Mouse (Mus musculus): ENCODE results near the gene Abcg8. TPM values are rescaled to one million over a fixed set of nuclear protein-coding genes. Genes with fewer than 3 reads are reported as not detected.

Abcg8 gene
- polyA plus RNA-seq, 1 experiment from 2014 or later, result 0.10 TPM

- WGBS, result 94% methylated on average over 3 of the region's 3 CpGs
- H3K27me3 ChIP-seq (ENCODE audit: insufficient read depth, poor library complexity, severe bottlenecking), result no peaks in the 10 kb centered on the region
- no peak overlapping the region for H3K4me3 ChIP-seq
- no peaks in the 10 kb centered on the region for H3K9me3 ChIP-seq
- H3K27ac ChIP-seq, result no peak overlapping the region
- H3K36me3 ChIP-seq, result peaks cover 73% of the 10 kb centered on the region
- DNase-seq (ENCODE audit: low spot score), result no peak
- H3K4me1 ChIP-seq (replicated peaks), result no peaks in the 10 kb centered on the region
Observed at GRCm38 (mm10) chr17:84725163-84725562, 49.1 kb downstream of the Abcg8 start.

- Histone ChIP-seq H3K4me3 (no peak overlapping the region), H3K36me3 (peaks cover 70% of the 10 kb centered on the region), H3K9me3 (no peaks in the 10 kb centered on the region), H3K27me3 (ENCODE audit: insufficient read depth, poor library complexity, severe bottlenecking) (no peaks in the 10 kb centered on the region), H3K4me1 (replicated peaks) (no peaks in the 10 kb centered on the region), H3K27ac (no peak overlapping the region)
- 72% methylated on average over 1 of the region's 1 CpGs for WGBS
- DNase-seq (ENCODE audit: low spot score), result no peak
Observed at GRCm38 (mm10) chr17:84728201-84728911, 52.3 kb downstream of the Abcg8 start.

- no peak for DNase-seq (ENCODE audit: low spot score)
- 95% methylated on average over 5 of the region's 5 CpGs for WGBS
- peaks cover 64% of the 10 kb centered on the region for H3K36me3 ChIP-seq
Observed at GRCm38 (mm10) chr17:84729140-84729539, 53.0 kb downstream of the Abcg8 start.

GRCm38 (mm10) chr17:84731361-84731760, 55.3 kb downstream of the Abcg8 start:
- no peak overlapping the region for H3K27ac ChIP-seq
- peaks cover 63% of the 10 kb centered on the region for H3K36me3 ChIP-seq
- no peak overlapping the region for H3K4me3 ChIP-seq
- H3K9me3 ChIP-seq, result no peaks in the 10 kb centered on the region
- WGBS, result 92% methylated on average over 12 of the region's 12 CpGs
- H3K4me1 ChIP-seq (replicated peaks), result no peaks in the 10 kb centered on the region
- no peak for DNase-seq (ENCODE audit: low spot score)
- no peaks in the 10 kb centered on the region for H3K27me3 ChIP-seq (ENCODE audit: insufficient read depth, poor library complexity, severe bottlenecking)

More at GRCm38 (mm10) chr17:84729140-84729539, 53.0 kb downstream of the Abcg8 start:
- Histone ChIP-seq H3K9me3 (no peaks in the 10 kb centered on the region), H3K4me1 (replicated peaks) (no peaks in the 10 kb centered on the region), H3K27me3 (ENCODE audit: insufficient read depth, poor library complexity, severe bottlenecking) (no peaks in the 10 kb centered on the region), H3K4me3 (no peak overlapping the region), H3K27ac (no peak overlapping the region)

- Histone ChIP-seq H3K4me1 (replicated peaks) (no peaks in the 10 kb centered on the region), H3K4me3 (no peak overlapping the region), H3K36me3 (peaks cover 62% of the 10 kb centered on the region), H3K9me3 (no peaks in the 10 kb centered on the region), H3K27ac (no peak overlapping the region), H3K27me3 (ENCODE audit: insufficient read depth, poor library complexity, severe bottlenecking) (no peaks in the 10 kb centered on the region)
- no peak for DNase-seq (ENCODE audit: low spot score)
- 95% methylated on average over 8 of the region's 8 CpGs for WGBS
Observed at GRCm38 (mm10) chr17:84732612-84733011, 56.5 kb downstream of the Abcg8 start.

GRCm38 (mm10) chr17:84736719-84737118, 60.6 kb downstream of the Abcg8 start:
- H3K4me3 ChIP-seq, result no peak overlapping the region
- H3K9me3 ChIP-seq, result no peaks in the 10 kb centered on the region
- 68% methylated on average over 9 of the region's 9 CpGs for WGBS
- peak; percentile 18 for DNase-seq (ENCODE audit: low spot score)
- H3K36me3 ChIP-seq, result peaks cover 42% of the 10 kb centered on the region
- no peaks in the 10 kb centered on the region for H3K27me3 ChIP-seq (ENCODE audit: insufficient read depth, poor library complexity, severe bottlenecking)
- H3K27ac ChIP-seq, result no peak overlapping the region
- no peaks in the 10 kb centered on the region for H3K4me1 ChIP-seq (replicated peaks)

GRCm38 (mm10) chr17:84738073-84738797, 62.1 kb downstream of the Abcg8 start:
- H3K4me1 ChIP-seq (replicated peaks), result peaks cover 2% of the 10 kb centered on the region
- no peak overlapping the region for H3K4me3 ChIP-seq
- no peak for DNase-seq (ENCODE audit: low spot score)
- peaks cover 36% of the 10 kb centered on the region for H3K36me3 ChIP-seq
- 73% methylated on average over 9 of the region's 9 CpGs for whole genome bisulfite sequencing
- no peaks in the 10 kb centered on the region for H3K27me3 ChIP-seq (ENCODE audit: insufficient read depth, poor library complexity, severe bottlenecking)
- no peaks in the 10 kb centered on the region for H3K9me3 ChIP-seq
- H3K27ac ChIP-seq, result no peak overlapping the region

GRCm38 (mm10) chr17:84744256-84744655, 68.2 kb downstream of the Abcg8 start:
- peaks cover 20% of the 10 kb centered on the region for H3K36me3 ChIP-seq
- H3K27me3 ChIP-seq (ENCODE audit: insufficient read depth, poor library complexity, severe bottlenecking), result no peaks in the 10 kb centered on the region
- no peak overlapping the region for H3K27ac ChIP-seq
- no peaks in the 10 kb centered on the region for H3K9me3 ChIP-seq
- no peak for DNase-seq (ENCODE audit: low spot score)
- 60% methylated on average over 4 of the region's 4 CpGs for WGBS
- H3K4me3 ChIP-seq, result no peak overlapping the region
- H3K4me1 ChIP-seq (replicated peaks), result peaks cover 9% of the 10 kb centered on the region

- Histone ChIP-seq H3K36me3 (peaks cover 24% of the 10 kb centered on the region), H3K27me3 (ENCODE audit: insufficient read depth, poor library complexity, severe bottlenecking) (no peaks in the 10 kb centered on the region), H3K4me3 (no peak overlapping the region), H3K27ac (no peak overlapping the region), H3K4me1 (replicated peaks) (peaks cover 9% of the 10 kb centered on the region), H3K9me3 (no peaks in the 10 kb centered on the region)
- 73% methylated on average over 9 of the region's 9 CpGs for WGBS
- no peak for DNase-seq (ENCODE audit: low spot score)
Observed at GRCm38 (mm10) chr17:84745001-84745400, 68.9 kb downstream of the Abcg8 start.

- Histone ChIP-seq H3K27me3 (ENCODE audit: insufficient read depth, poor library complexity, severe bottlenecking) (no peaks in the 10 kb centered on the region), H3K36me3 (peaks cover 44% of the 10 kb centered on the region), H3K4me3 (no peak overlapping the region), H3K9me3 (no peaks in the 10 kb centered on the region), H3K27ac (no peak overlapping the region), H3K4me1 (replicated peaks) (peaks cover 17% of the 10 kb centered on the region)
- no peak for DNase-seq (ENCODE audit: low spot score)
- WGBS, result 87% methylated on average over 6 of the region's 6 CpGs
Observed at GRCm38 (mm10) chr17:84747212-84747611, 71.1 kb downstream of the Abcg8 start.

- no peaks in the 10 kb centered on the region for H3K9me3 ChIP-seq
- H3K27ac ChIP-seq, result no peak overlapping the region
- no peak for DNase-seq (ENCODE audit: low spot score)
- H3K36me3 ChIP-seq, result peaks cover 47% of the 10 kb centered on the region
- WGBS, result 94% methylated on average over 9 of the region's 9 CpGs
- no peaks in the 10 kb centered on the region for H3K27me3 ChIP-seq (ENCODE audit: insufficient read depth, poor library complexity, severe bottlenecking)
- peaks cover 16% of the 10 kb centered on the region for H3K4me1 ChIP-seq (replicated peaks)
- no peak overlapping the region for H3K4me3 ChIP-seq
Observed at GRCm38 (mm10) chr17:84748152-84748682, 72.1 kb downstream of the Abcg8 start.

- Histone ChIP-seq H3K27ac (no peak overlapping the region), H3K36me3 (peaks cover 47% of the 10 kb centered on the region), H3K27me3 (ENCODE audit: insufficient read depth, poor library complexity, severe bottlenecking) (no peaks in the 10 kb centered on the region), H3K9me3 (no peaks in the 10 kb centered on the region), H3K4me1 (replicated peaks) (peaks cover 15% of the 10 kb centered on the region), H3K4me3 (no peak overlapping the region)
- 82% methylated on average over 8 of the region's 8 CpGs for WGBS
- no peak for DNase-seq (ENCODE audit: low spot score)
Observed at GRCm38 (mm10) chr17:84749297-84749696, 73.2 kb downstream of the Abcg8 start.

Data from hindbrain, embryonic 10.5 days (tissue).